Mouse (Mus musculus): ENCODE measurements around the gene Npm1. TPM values are rescaled to one million over a fixed set of nuclear protein-coding genes. Genes with fewer than 3 reads are reported as not detected.

Gene Npm1
- polyA plus RNA-seq, 1 experiment: 267 TPM

DNA sequence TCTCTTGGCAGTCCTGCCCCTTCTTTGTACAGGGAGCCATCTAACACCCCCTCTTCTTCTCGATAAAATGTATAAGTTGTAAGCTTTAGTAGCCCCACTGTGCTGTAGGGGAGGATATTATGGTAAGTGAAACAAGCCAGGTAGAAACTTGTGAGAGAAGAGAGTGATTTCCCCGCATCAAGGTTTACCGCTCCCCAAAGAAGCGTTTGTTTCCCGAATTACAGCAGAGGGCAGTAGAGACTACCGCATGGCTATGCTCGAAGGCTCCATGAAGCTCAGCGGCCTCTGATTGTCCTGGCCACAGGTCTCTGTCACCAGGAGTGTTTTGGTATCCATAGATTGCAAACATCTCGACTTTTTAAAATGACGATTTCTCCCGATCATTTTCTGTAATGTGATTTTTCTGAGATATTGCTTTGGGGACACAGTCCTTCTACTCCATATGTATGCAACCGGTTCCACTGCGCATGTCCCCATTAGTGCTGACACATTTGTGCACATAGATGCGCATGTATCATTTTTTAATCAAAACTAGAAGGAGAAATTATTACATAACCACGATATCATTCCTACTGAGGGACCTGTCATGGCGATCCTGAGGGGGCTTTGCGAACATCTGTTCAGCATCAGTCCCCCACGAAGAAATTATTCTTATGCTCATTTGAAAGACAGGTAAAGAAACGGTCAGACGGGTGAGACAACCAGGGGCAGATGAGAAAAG lies 13.7 kb upstream of the Npm1 start:
- peak; percentile 58 to 59 for DNase-seq
- WGBS: 36% methylated on average over 20 of the region's 20 CpGs

DNA sequence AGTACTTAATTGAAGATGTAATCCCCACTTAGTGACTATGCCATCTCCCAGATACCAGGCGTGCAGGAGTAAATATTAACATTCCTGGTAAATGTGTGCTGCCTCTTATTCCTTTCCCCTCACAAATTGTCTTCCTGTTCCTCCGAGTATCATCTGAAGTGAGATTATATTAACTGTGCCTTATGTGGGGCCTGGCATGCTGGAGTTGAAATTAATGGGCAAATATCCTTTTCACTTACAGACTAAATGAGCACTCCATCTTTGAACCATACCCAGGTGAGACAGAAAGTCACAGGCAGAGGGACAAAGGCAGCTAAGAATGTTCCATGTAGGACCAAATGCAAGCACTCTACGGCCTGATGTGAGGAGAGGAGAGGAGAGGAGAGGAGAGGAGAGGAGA lies 12.8 kb upstream of the Npm1 start:
- Histone ChIP-seq H3K4me1 (ENCODE audit: control insufficient read depth, insufficient read depth, low read length) (no peaks in the 10 kb centered on the region), H3K27ac (ENCODE audit: insufficient read depth, low read length) (no peak overlapping the region), H3K4me3 (replicated peaks; ENCODE audit: insufficient read depth, low read depth, low read length) (no peak overlapping the region), H3K27me3 (ENCODE audit: control insufficient read depth, insufficient read depth, low read length) (no peaks in the 10 kb centered on the region)
- no peak for DNase-seq
- WGBS: 94% methylated on average over 3 of the region's 3 CpGs
- TF ChIP-seq POLR2A (IDR thresholded peaks at IDR 0.05; ENCODE audit: borderline replicate concordance, insufficient read depth, low read length) (no peak), CTCF (IDR thresholded peaks at IDR 0.05; ENCODE audit: borderline replicate concordance, insufficient read depth, low read depth, low read length) (no peak)

More for the DNA sequence above, 13.7 kb upstream of the Npm1 start:
- no peak overlapping the region for H3K27ac ChIP-seq (ENCODE audit: insufficient read depth, low read length)
- H3K4me1 ChIP-seq (ENCODE audit: control insufficient read depth, insufficient read depth, low read length): no peaks in the 10 kb centered on the region
- H3K27me3 ChIP-seq (ENCODE audit: control insufficient read depth, insufficient read depth, low read length): no peaks in the 10 kb centered on the region
- no peak overlapping the region for H3K4me3 ChIP-seq (replicated peaks; ENCODE audit: insufficient read depth, low read depth, low read length)
- TF ChIP-seq POLR2A (IDR thresholded peaks at IDR 0.05; ENCODE audit: borderline replicate concordance, insufficient read depth, low read length): no peak
- peak; percentile 90 for TF ChIP-seq CTCF (IDR thresholded peaks at IDR 0.05; ENCODE audit: borderline replicate concordance, insufficient read depth, low read depth, low read length)

DNA sequence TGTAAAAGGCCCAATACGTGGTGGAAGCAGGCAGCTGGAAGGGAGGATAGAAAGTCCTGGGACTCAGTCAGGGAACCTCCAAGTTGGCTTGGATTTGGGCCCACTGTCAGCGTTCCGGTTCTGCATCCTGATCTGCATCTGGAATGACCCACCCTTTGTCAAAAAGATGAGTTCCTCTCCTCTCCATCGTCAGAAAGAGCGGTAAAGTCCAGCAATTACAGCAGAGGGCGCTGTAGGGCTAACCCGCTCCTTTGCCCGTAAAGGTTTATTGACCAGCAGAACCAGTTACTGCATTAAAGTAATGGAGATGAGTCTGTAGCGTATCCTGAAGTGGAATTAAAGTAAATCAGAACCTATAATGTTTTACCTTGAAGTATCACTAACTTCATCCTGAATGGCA lies 7.5 kb upstream of the Npm1 start:
- H3K4me3 ChIP-seq (replicated peaks; ENCODE audit: insufficient read depth, low read depth, low read length): no peak overlapping the region
- TF ChIP-seq POLR2A (IDR thresholded peaks at IDR 0.05; ENCODE audit: borderline replicate concordance, insufficient read depth, low read length) (no peak), CTCF (IDR thresholded peaks at IDR 0.05; ENCODE audit: borderline replicate concordance, insufficient read depth, low read depth, low read length) (peak; percentile 80)
- no peaks in the 10 kb centered on the region for H3K27me3 ChIP-seq (ENCODE audit: control insufficient read depth, insufficient read depth, low read length)
- no peak overlapping the region for H3K27ac ChIP-seq (ENCODE audit: insufficient read depth, low read length)
- 16% methylated on average over 9 of the region's 9 CpGs for WGBS
- H3K4me1 ChIP-seq (ENCODE audit: control insufficient read depth, insufficient read depth, low read length): no peaks in the 10 kb centered on the region
- peak; percentile 49 to 63 for DNase-seq

DNA sequence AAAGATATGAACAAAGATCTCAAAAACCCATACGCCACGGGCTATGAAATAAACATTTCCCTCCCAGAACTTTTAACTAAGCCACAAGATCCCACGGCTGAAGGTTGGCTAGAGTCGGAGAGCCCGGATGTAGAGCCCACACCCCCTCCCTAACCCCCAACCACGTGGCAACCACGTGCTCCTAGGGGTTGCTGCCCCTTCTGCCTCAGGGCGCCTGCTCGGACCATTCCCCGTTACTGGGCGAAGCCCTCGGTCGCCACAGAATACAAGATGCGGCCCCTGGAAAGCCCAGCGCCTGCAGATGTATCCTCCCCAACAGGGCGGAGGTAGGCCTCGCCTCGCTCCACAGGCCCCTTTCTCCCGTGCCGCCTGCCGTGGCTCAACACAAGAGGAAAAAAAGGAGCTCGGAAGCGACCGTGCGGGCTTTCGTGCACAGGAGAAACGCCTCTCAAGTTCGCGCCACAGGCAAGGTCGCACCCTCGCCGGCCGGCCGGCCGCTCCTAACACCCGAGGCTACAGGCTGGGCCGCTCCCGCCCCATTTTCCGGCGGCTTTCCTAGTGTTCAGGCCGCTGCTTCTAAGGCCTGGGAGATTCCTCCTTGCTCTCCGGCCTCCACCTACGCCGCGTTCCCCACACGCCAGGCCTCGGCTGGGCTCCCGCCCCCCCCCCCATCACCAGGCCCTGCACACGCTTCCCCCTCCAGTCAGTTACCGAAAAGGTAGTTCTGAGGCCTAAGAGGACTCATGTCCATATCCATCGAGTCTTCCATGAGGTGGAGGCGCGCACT lies 602 bp downstream of the Npm1 start:
- peak; percentile 48 to 60 for DNase-seq
- peak overlapping the region; percentile 42; the same call in 1 of the 2 replicates for H3K27ac ChIP-seq (ENCODE audit: insufficient read depth, low read length)
- no peaks in the 10 kb centered on the region for H3K4me1 ChIP-seq (ENCODE audit: control insufficient read depth, insufficient read depth, low read length)
- H3K4me3 ChIP-seq (replicated peaks; ENCODE audit: insufficient read depth, low read depth, low read length): peak overlapping the region; percentile 94
- H3K27me3 ChIP-seq (ENCODE audit: control insufficient read depth, insufficient read depth, low read length): no peaks in the 10 kb centered on the region
- TF ChIP-seq POLR2A (IDR thresholded peaks at IDR 0.05; ENCODE audit: borderline replicate concordance, insufficient read depth, low read length) (no peak), CTCF (IDR thresholded peaks at IDR 0.05; ENCODE audit: borderline replicate concordance, insufficient read depth, low read depth, low read length) (no peak)
- WGBS: 2% methylated on average over 52 of the region's 53 CpGs

DNA sequence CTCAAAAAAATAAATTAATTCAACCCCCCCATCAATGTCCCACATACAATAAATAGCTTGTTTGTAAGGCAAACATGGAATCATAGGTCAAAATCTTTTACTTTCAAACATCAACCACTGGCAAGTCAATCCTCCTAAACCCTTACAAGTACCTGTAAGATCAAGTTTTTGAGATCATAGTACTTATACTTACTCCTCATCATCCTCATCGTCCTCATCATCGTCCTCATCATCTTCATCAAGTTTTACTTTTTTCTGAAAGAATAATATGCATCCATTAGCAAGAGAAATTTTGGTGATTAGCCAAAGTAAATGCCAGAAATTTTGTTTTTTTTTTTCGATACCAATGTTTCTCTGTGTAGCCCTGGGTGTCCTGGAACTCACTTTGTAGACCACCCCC lies 3.3 kb downstream of the Npm1 start:
- TF ChIP-seq POLR2A (IDR thresholded peaks at IDR 0.05; ENCODE audit: borderline replicate concordance, insufficient read depth, low read length) (no peak), CTCF (IDR thresholded peaks at IDR 0.05; ENCODE audit: borderline replicate concordance, insufficient read depth, low read depth, low read length) (no peak)
- no peak for DNase-seq
- no peak overlapping the region for H3K27ac ChIP-seq (ENCODE audit: insufficient read depth, low read length)
- 92% methylated on average over 3 of the region's 3 CpGs for WGBS
- no peaks in the 10 kb centered on the region for H3K4me1 ChIP-seq (ENCODE audit: control insufficient read depth, insufficient read depth, low read length)
- H3K27me3 ChIP-seq (ENCODE audit: control insufficient read depth, insufficient read depth, low read length): no peaks in the 10 kb centered on the region
- H3K4me3 ChIP-seq (replicated peaks; ENCODE audit: insufficient read depth, low read depth, low read length): no peak overlapping the region

DNA sequence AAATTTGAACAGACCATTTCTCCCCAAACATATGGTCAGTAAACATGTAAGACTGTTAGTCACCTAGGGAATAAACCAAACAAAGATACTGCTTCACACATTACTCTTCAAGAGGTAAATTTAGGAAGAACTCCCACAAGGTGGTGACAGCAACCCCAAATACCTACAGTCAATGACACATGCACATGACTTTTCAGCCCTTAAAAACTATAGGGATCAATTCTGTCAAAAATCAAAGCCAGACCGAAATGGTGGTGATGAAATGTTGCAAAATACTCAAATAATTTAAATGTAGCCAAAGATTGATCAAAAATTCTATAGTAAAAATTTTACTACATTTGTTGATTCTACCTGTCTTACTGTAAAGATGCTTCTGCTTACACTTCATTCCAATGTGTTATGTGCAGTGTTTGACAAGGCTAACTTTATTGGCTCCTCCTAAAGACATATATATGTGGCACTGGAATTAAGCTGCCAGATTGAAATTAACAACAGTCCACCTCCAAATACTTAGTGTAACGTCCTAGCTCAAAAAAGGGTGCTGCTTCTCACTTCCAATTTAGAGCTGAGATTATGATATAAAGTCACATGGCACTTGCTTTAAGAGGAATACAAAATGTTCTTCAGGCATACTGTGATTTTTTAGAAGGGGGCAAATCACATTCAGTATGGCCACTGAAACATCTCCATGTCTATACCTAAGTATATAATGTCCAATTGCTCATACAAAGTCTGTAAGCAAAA lies 5.4 kb downstream of the Npm1 start:
- TF ChIP-seq CTCF (IDR thresholded peaks at IDR 0.05; ENCODE audit: borderline replicate concordance, insufficient read depth, low read depth, low read length): no peak
- TF ChIP-seq POLR2A (IDR thresholded peaks at IDR 0.05; ENCODE audit: borderline replicate concordance, insufficient read depth, low read length): no peak
- no peak for DNase-seq
- 74% methylated on average over 2 of the region's 2 CpGs for WGBS
- Histone ChIP-seq H3K27me3 (ENCODE audit: control insufficient read depth, insufficient read depth, low read length) (no peaks in the 10 kb centered on the region), H3K4me1 (ENCODE audit: control insufficient read depth, insufficient read depth, low read length) (no peaks in the 10 kb centered on the region), H3K27ac (ENCODE audit: insufficient read depth, low read length) (no peak overlapping the region), H3K4me3 (replicated peaks; ENCODE audit: insufficient read depth, low read depth, low read length) (no peak overlapping the region)

DNA sequence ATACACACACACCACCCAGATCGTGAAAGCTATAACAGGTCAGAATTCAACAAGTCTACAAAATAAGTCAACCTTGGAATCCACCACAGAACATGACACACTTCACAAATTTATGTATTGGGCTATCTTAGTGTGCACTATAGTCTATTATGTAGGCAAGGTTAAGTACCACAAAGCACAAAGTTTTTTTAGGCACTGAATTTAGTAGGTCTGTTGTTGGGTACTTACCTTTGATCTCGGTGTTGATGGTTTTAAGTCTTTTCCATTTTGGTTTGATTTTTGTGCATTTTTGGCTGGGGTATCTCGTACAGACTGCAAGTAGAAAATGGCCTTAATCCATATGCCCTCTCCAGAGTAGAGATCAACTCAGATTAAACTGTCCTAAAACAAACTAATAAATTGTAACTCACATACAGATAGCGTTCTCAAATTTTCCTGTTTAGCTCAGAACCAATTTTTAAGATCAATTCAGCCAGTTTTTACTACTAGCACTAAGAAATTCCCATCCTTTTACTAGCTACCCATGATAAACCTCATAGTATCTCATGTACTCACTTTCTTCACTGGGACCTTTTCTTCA lies 6.5 kb downstream of the Npm1 start:
- Histone ChIP-seq H3K4me3 (replicated peaks; ENCODE audit: insufficient read depth, low read depth, low read length) (no peak overlapping the region), H3K4me1 (ENCODE audit: control insufficient read depth, insufficient read depth, low read length) (no peaks in the 10 kb centered on the region), H3K27ac (ENCODE audit: insufficient read depth, low read length) (no peak overlapping the region), H3K27me3 (ENCODE audit: control insufficient read depth, insufficient read depth, low read length) (no peaks in the 10 kb centered on the region)
- TF ChIP-seq POLR2A (IDR thresholded peaks at IDR 0.05; ENCODE audit: borderline replicate concordance, insufficient read depth, low read length) (no peak), CTCF (IDR thresholded peaks at IDR 0.05; ENCODE audit: borderline replicate concordance, insufficient read depth, low read depth, low read length) (no peak)
- no peak for DNase-seq
- 85% methylated on average over 4 of the region's 4 CpGs for WGBS
